Mouse (Mus musculus) kidney, postnatal 0 days (tissue): Measurements from ENCODE around the gene Cltb. TPM values are rescaled to one million over a fixed set of nuclear protein-coding genes. Genes with fewer than 3 reads are reported as not detected.

Experiments used
- ATAC-seq: fragments of 200-750 bp; cut with Nextera tagmentation; replicated peaks from 2 replicates; pipeline ENCODE4 v1.8.0; 2017; ENCODE audit warnings: low read depth, moderate number of reproducible peaks, moderate TSS enrichment, moderate library complexity; ENCODE audit not compliant: low FRiP score
- DNase-seq: peaks from one replicate; pipeline ENCODE4 v3.0.0-alpha.2; 2016; ENCODE audit warnings: low spot score
- H3K27ac ChIP-seq: fragments of 300-500 bp; sonication (generic); 2 replicates; pipeline ENCODE4 v1.5.1; 2014; ENCODE audit warnings: mild to moderate bottlenecking
- H3K27me3 ChIP-seq: fragments of 300-500 bp; sonication (generic); 2 replicates; pipeline ENCODE4 v1.6.1; 2014; ENCODE audit warnings: low read length, mixed read lengths; ENCODE audit not compliant: insufficient read depth
- H3K36me3 ChIP-seq: fragments of 300-500 bp; sonication (generic); 2 replicates; pipeline ENCODE4 v1.6.1; 2014; ENCODE audit warnings: low read length, mixed read lengths; ENCODE audit not compliant: insufficient read depth
- H3K4me1 ChIP-seq: fragments of 300-500 bp; sonication (generic); replicated peaks from 2 replicates; pipeline ENCODE4 v1.6.1; 2014; ENCODE audit warnings: antibody characterized with exemption, low read length, mixed read lengths; ENCODE audit not compliant: insufficient read depth
- H3K4me2 ChIP-seq: fragments of 300-500 bp; sonication (generic); 2 replicates; pipeline ENCODE4 v1.6.1; 2014; ENCODE audit warnings: mild to moderate bottlenecking, low read length, moderate library complexity, mixed read lengths
- H3K4me3 ChIP-seq: fragments of 300-500 bp; sonication (generic); replicated peaks from 2 replicates; pipeline ENCODE4 v1.5.1; 2014; ENCODE audit warnings: low read depth, low read length
- H3K9ac ChIP-seq: fragments of 300-500 bp; sonication (generic); 2 replicates; pipeline ENCODE4 v1.6.1; 2014; ENCODE audit warnings: low read depth, low read length
- H3K9me3 ChIP-seq: fragments of 300-500 bp; sonication (generic); replicated peaks from 2 replicates; pipeline ENCODE4 v1.6.1; 2016; ENCODE audit warnings: low read length, inconsistent platforms, mixed read lengths
- CTCF ChIP-seq: IDR thresholded peaks from 2 replicates; pipeline ENCODE4 v1.5.1; 2016; ENCODE audit warnings: antibody characterized with exemption, low read depth, mild to moderate bottlenecking, moderate library complexity
- WGBS: fragments of 180-500 bp; shearing (Covaris S2); extraction: QIAGEN DNeasy Blood & Tissue Kit; methylation state at CpG from one replicate; pipeline ENCODE4 v1.1.7; 2014; 5-methylcytosine and 5-hydroxymethylcytosine counted together
- polyA plus RNA-seq: library from polyadenylated mRNA; unstranded; fragments of >200 nt; fragmentation: Nextera tagmentation; extraction: Ambion mirVana; gene quantifications from 2 replicates; pipeline ENCODE4 v1.2.1, GENCODE M21; 2015

Cltb gene
- polyA plus RNA-seq, 1 experiment from 2014 or later: 68.7 TPM

GRCm38 (mm10) chr13:54602639-54603111 is 8.5 kb downstream of the Cltb start:
- H3K27ac ChIP-seq: no peak overlapping the region
- DNase-seq (no peak), ATAC-seq (no peak)
- 0 out of 2 replicates have a peak, but pooled peaks cover 7% of the 10 kb centered on the region for H3K36me3 ChIP-seq
- no peak overlapping the region for H3K4me2 ChIP-seq
- WGBS: 24% methylated on average over 3 of the region's 3 CpGs
- no peaks in the 10 kb centered on the region for H3K4me1 ChIP-seq
- no peak for TF ChIP-seq CTCF
- H3K9me3 ChIP-seq: no peaks in the 10 kb centered on the region
- H3K4me3 ChIP-seq: no peak overlapping the region
- H3K27me3 ChIP-seq: no peaks in the 10 kb centered on the region
- H3K9ac ChIP-seq: no peak overlapping the region

GRCm38 (mm10) chr13:54598622-54599143 is 12.5 kb downstream of the Cltb start:
- no peak for TF ChIP-seq CTCF
- H3K4me3 ChIP-seq: no peak overlapping the region
- ATAC-seq (no peak), DNase-seq (no peak)
- H3K9me3 ChIP-seq: no peaks in the 10 kb centered on the region
- 85% methylated on average over 12 of the region's 12 CpGs for WGBS
- no peaks in the 10 kb centered on the region for H3K27me3 ChIP-seq
- no peak overlapping the region for H3K27ac ChIP-seq
- no peak overlapping the region for H3K4me2 ChIP-seq
- H3K36me3 ChIP-seq: peaks cover 10% of the 10 kb centered on the region; the same call in 1 of the 2 replicates
- H3K4me1 ChIP-seq: no peaks in the 10 kb centered on the region
- H3K9ac ChIP-seq: no peak overlapping the region

- Histone ChIP-seq H3K27me3 (no peaks in the 10 kb centered on the region), H3K4me3 (no peak overlapping the region), H3K36me3 (peaks cover 10% of the 10 kb centered on the region; the same call in 1 of the 2 replicates), H3K4me1 (no peaks in the 10 kb centered on the region), H3K9ac (no peak overlapping the region), H3K9me3 (no peaks in the 10 kb centered on the region), H3K27ac (no peak overlapping the region), H3K4me2 (no peak overlapping the region)
- no peak for DNase-seq
- no peak for ATAC-seq
- no peak for TF ChIP-seq CTCF
- WGBS: 60% methylated on average over 5 of the region's 5 CpGs
Measured at GRCm38 (mm10) chr13:54596870-54597269, 14.3 kb downstream of the Cltb start.

- peaks cover 10% of the 10 kb centered on the region; the same call in 1 of the 2 replicates for H3K36me3 ChIP-seq
- H3K27me3 ChIP-seq: no peaks in the 10 kb centered on the region
- no peaks in the 10 kb centered on the region for H3K9me3 ChIP-seq
- H3K4me3 ChIP-seq: no peak overlapping the region
- H3K9ac ChIP-seq: no peak overlapping the region
- DNase-seq: no peak
- ATAC-seq: no peak
- 85% methylated on average over 8 of the region's 8 CpGs for WGBS
- TF ChIP-seq CTCF: no peak
- H3K4me1 ChIP-seq: no peaks in the 10 kb centered on the region
- H3K4me2 ChIP-seq: no peak overlapping the region
- no peak overlapping the region for H3K27ac ChIP-seq
Measured at GRCm38 (mm10) chr13:54596107-54596690, 14.9 kb downstream of the Cltb start.

- TF ChIP-seq CTCF: no peak
- DNase-seq (no peak), ATAC-seq (no peak)
- H3K27me3 ChIP-seq: no peaks in the 10 kb centered on the region
- peaks cover 10% of the 10 kb centered on the region; the same call in 1 of the 2 replicates for H3K36me3 ChIP-seq
- no peaks in the 10 kb centered on the region for H3K9me3 ChIP-seq
- H3K4me3 ChIP-seq: no peak overlapping the region
- no peak overlapping the region for H3K4me2 ChIP-seq
- no peak overlapping the region for H3K27ac ChIP-seq
- no peaks in the 10 kb centered on the region for H3K4me1 ChIP-seq
- no peak overlapping the region for H3K9ac ChIP-seq
- WGBS: 86% methylated on average over 11 of the region's 11 CpGs
Measured at GRCm38 (mm10) chr13:54593617-54594016, 17.5 kb downstream of the Cltb start.

- no peak overlapping the region for H3K4me3 ChIP-seq
- no peak overlapping the region for H3K27ac ChIP-seq
- DNase-seq (no peak), ATAC-seq (no peak)
- WGBS: 88% methylated on average over 8 of the region's 8 CpGs
- no peak overlapping the region for H3K9ac ChIP-seq
- TF ChIP-seq CTCF: no peak
- H3K9me3 ChIP-seq: no peaks in the 10 kb centered on the region
- H3K4me2 ChIP-seq: no peak overlapping the region
- H3K4me1 ChIP-seq: no peaks in the 10 kb centered on the region
- H3K36me3 ChIP-seq: peaks cover 12% of the 10 kb centered on the region; the same call in 1 of the 2 replicates
- no peaks in the 10 kb centered on the region for H3K27me3 ChIP-seq
Measured at GRCm38 (mm10) chr13:54591776-54592356, 19.3 kb downstream of the Cltb start.
